Mouse (Mus musculus) stomach, postnatal 0 days (tissue): ENCODE data around the gene 1700013H16Rik. TPM values are rescaled to one million over a fixed set of nuclear protein-coding genes. Genes with fewer than 3 reads are reported as not detected.

Experiments
- ATAC-seq: fragments of 200-750 bp; cut with Nextera tagmentation; 2 replicates; pipeline ENCODE4 v1.8.0; 2017; ENCODE audit not compliant: low FRiP score, low TSS enrichment
- DNase-seq: peaks from one replicate; pipeline ENCODE4 v3.0.0-alpha.2; 2016; ENCODE audit warnings: low spot score
- H3K27ac ChIP-seq: fragments of 300-500 bp; sonication (generic); replicated peaks from 2 replicates; pipeline ENCODE4 v1.5.1; 2014; ENCODE audit warnings: mild to moderate bottlenecking, control low read depth
- H3K27me3 ChIP-seq: fragments of 300-500 bp; sonication (generic); 2 replicates; pipeline ENCODE4 v1.6.1; 2014; ENCODE audit warnings: low read length; ENCODE audit not compliant: control insufficient read depth, insufficient read depth
- H3K36me3 ChIP-seq: fragments of 300-500 bp; sonication (generic); 2 replicates; pipeline ENCODE4 v1.6.1; 2014; ENCODE audit warnings: low read length, mixed read lengths; ENCODE audit not compliant: control insufficient read depth, insufficient read depth
- H3K4me1 ChIP-seq: fragments of 300-500 bp; sonication (generic); replicated peaks from 2 replicates; pipeline ENCODE4 v1.6.1; 2014; ENCODE audit warnings: antibody characterized with exemption; ENCODE audit not compliant: control insufficient read depth, insufficient read depth
- H3K4me2 ChIP-seq: fragments of 300-500 bp; sonication (generic); replicated peaks from 2 replicates; pipeline ENCODE4 v1.6.1; 2014; ENCODE audit warnings: low read depth, mild to moderate bottlenecking, control low read depth, moderate library complexity
- H3K4me3 ChIP-seq: fragments of 300-500 bp; sonication (generic); 2 replicates; pipeline ENCODE4 v1.5.1; 2014; ENCODE audit warnings: low read depth, low read length, control low read depth
- H3K9ac ChIP-seq: fragments of 300-500 bp; sonication (generic); 2 replicates; pipeline ENCODE4 v1.6.1; 2014; ENCODE audit warnings: mild to moderate bottlenecking, low read length, control low read depth, mixed read lengths
- H3K9me3 ChIP-seq: fragments of 300-500 bp; sonication (generic); 2 replicates; pipeline ENCODE4 v1.6.1; 2016; ENCODE audit warnings: low read length; ENCODE audit not compliant: control insufficient read depth
- CTCF ChIP-seq: IDR thresholded peaks from 2 replicates; pipeline ENCODE4 v1.5.1; 2016; ENCODE audit warnings: antibody characterized with exemption, low read depth, mild to moderate bottlenecking, moderate library complexity
- EP300 ChIP-seq: optimal IDR thresholded peaks from 2 replicates; pipeline ENCODE3; 2016; ENCODE audit warnings: antibody characterized with exemption
- WGBS: fragments of 180-500 bp; shearing (Covaris S2); extraction: QIAGEN DNeasy Blood & Tissue Kit; methylation state at CpG from one replicate; pipeline ENCODE4 v1.1.7; 2014; 5-methylcytosine and 5-hydroxymethylcytosine counted together
- polyA plus RNA-seq: library from polyadenylated mRNA; unstranded; fragments of >200 nt; fragmentation: Nextera tagmentation; extraction: Ambion mirVana; gene quantifications from 2 replicates; pipeline ENCODE4 v1.2.1, GENCODE M21; 2015

The 1700013H16Rik gene
- polyA plus RNA-seq, 1 experiment from 2014 or later = not detected

GRCm38 (mm10) chrX:53724596-53724995 lies 33.0 kb downstream of the 1700013H16Rik start, which contains the start of gene 4930502E18Rik:
TSS of gene 4930502E18Rik (plus strand) at chrX:53724826.
- no peak within 1 kb of the TSS for H3K4me3 ChIP-seq
- no peak within 1 kb of the TSS for H3K27ac ChIP-seq
- TF ChIP-seq CTCF (no peak), EP300 (no peak)
- no peaks in the 10 kb centered on the region for H3K27me3 ChIP-seq
- WGBS = 81% methylated on average over 11 of the region's 11 CpGs
- ATAC-seq = no peak
- H3K9ac ChIP-seq = no peak within 1 kb of the TSS
- no peak for DNase-seq
- no peaks in the 10 kb centered on the region for H3K9me3 ChIP-seq
- no peaks in the 10 kb centered on the region for H3K4me1 ChIP-seq
- H3K36me3 ChIP-seq = no peaks in the 10 kb centered on the region
- H3K4me2 ChIP-seq = no peak within 1 kb of the TSS

GRCm38 (mm10) chrX:53716323-53717182 lies 41.1 kb downstream of the 1700013H16Rik start:
- DNase-seq = peak; percentile 22
- WGBS = 20% methylated on average over 38 of the region's 49 CpGs
- H3K9ac ChIP-seq = peak overlapping the region; percentile 13; the same call in 1 of the 2 replicates

GRCm38 (mm10) chrX:53715942-53716322 lies 41.7 kb downstream of the 1700013H16Rik start:
- no peak overlapping the region; the same call in 1 of the 2 replicates for H3K4me2 ChIP-seq
- no peak for DNase-seq
- H3K36me3 ChIP-seq = no peaks in the 10 kb centered on the region
- no peaks in the 10 kb centered on the region for H3K4me1 ChIP-seq
- ATAC-seq = no peak
- 79% methylated on average over 2 of the region's 2 CpGs for WGBS
- H3K27ac ChIP-seq = no peak overlapping the region
- no peaks in the 10 kb centered on the region for H3K9me3 ChIP-seq
- H3K27me3 ChIP-seq = no peaks in the 10 kb centered on the region
- H3K9ac ChIP-seq = no peak overlapping the region
- TF ChIP-seq CTCF = no peak
- no peak for TF ChIP-seq EP300
- H3K4me3 ChIP-seq = no peak overlapping the region

More at GRCm38 (mm10) chrX:53716323-53717182, 41.1 kb downstream of the 1700013H16Rik start:
- Histone ChIP-seq H3K36me3 (no peaks in the 10 kb centered on the region), H3K4me2 (peak overlapping the region; percentile 47), H3K4me3 (peak overlapping the region; percentile 15; the same call in 1 of the 2 replicates), H3K27me3 (no peaks in the 10 kb centered on the region), H3K27ac (no peak overlapping the region), H3K4me1 (no peaks in the 10 kb centered on the region), H3K9me3 (no peaks in the 10 kb centered on the region)
- peak; percentile 47; the same call in 1 of the 2 replicates for ATAC-seq
- no peak for TF ChIP-seq EP300
- no peak for TF ChIP-seq CTCF

- H3K27ac ChIP-seq = no peak overlapping the region
- H3K4me2 ChIP-seq = no peak overlapping the region
- no peaks in the 10 kb centered on the region for H3K9me3 ChIP-seq
- no peak overlapping the region for H3K4me3 ChIP-seq
- no peaks in the 10 kb centered on the region for H3K4me1 ChIP-seq
- DNase-seq (no peak), ATAC-seq (no peak)
- H3K27me3 ChIP-seq = no peaks in the 10 kb centered on the region
- 77% methylated on average over 3 of the region's 3 CpGs for WGBS
- no peak overlapping the region for H3K9ac ChIP-seq
- H3K36me3 ChIP-seq = no peaks in the 10 kb centered on the region
- TF ChIP-seq EP300 (no peak), CTCF (no peak)
These were observed 55.0 kb downstream of the 1700013H16Rik start for GRCm38 (mm10) chrX:53702673-53703072.

GRCm38 (mm10) chrX:53699225-53699624 lies 58.4 kb downstream of the 1700013H16Rik start:
- Histone ChIP-seq H3K27ac (no peak overlapping the region), H3K4me1 (no peaks in the 10 kb centered on the region), H3K9ac (no peak overlapping the region), H3K4me3 (no peak overlapping the region), H3K9me3 (no peaks in the 10 kb centered on the region), H3K36me3 (no peaks in the 10 kb centered on the region), H3K27me3 (no peaks in the 10 kb centered on the region), H3K4me2 (no peak overlapping the region)
- TF ChIP-seq CTCF (no peak), EP300 (no peak)
- ATAC-seq = no peak
- 74% methylated on average over 2 of the region's 2 CpGs for WGBS
- no peak for DNase-seq
